Mouse (Mus musculus): ENCODE results near the gene Syngap1. TPM values are rescaled to one million over a fixed set of nuclear protein-coding genes. Genes with fewer than 3 reads are reported as not detected.

Gene Syngap1
- polyA plus RNA-seq, 1 experiment, result 24.1 TPM

- WGBS, result under 1% methylated on average over 70 of the region's 70 CpGs
- TF ChIP-seq POLR2A (IDR thresholded peaks at IDR 0.05; ENCODE audit: borderline replicate concordance, control insufficient read depth, low read depth, low read length), result peak; percentile 95
- no peak for TF ChIP-seq CTCF (IDR thresholded peaks at IDR 0.05; ENCODE audit: control insufficient read depth, insufficient read depth, low read length)
- peak within 1 kb of the TSS; percentile 70 for H3K4me3 ChIP-seq (replicated peaks; ENCODE audit: control insufficient read depth, low read depth, low read length)
- peaks cover 1% of the 10 kb centered on the region; the same call in 1 of the 2 replicates for H3K4me1 ChIP-seq (ENCODE audit: control insufficient read depth, insufficient read depth, low read length)
- peak within 1 kb of the TSS; percentile 81 for H3K27ac ChIP-seq (ENCODE audit: control insufficient read depth, insufficient read depth, low read depth, low read length, poor library complexity)
These were observed 1.7 kb upstream of the Syngap1 start, which contains the start of gene Cuta for GRCm38 (mm10) chr17:26939178-26939972. Cuta (minus strand) TSS chr17:26939569.

- Histone ChIP-seq H3K27ac (ENCODE audit: control insufficient read depth, insufficient read depth, low read depth, low read length, poor library complexity) (peak overlapping the region; percentile 81), H3K4me3 (replicated peaks; ENCODE audit: control insufficient read depth, low read depth, low read length) (peak overlapping the region; percentile 70), H3K4me1 (ENCODE audit: control insufficient read depth, insufficient read depth, low read length) (peaks cover 1% of the 10 kb centered on the region; the same call in 1 of the 2 replicates)
- TF ChIP-seq POLR2A (IDR thresholded peaks at IDR 0.05; ENCODE audit: borderline replicate concordance, control insufficient read depth, low read depth, low read length) (no peak), CTCF (IDR thresholded peaks at IDR 0.05; ENCODE audit: control insufficient read depth, insufficient read depth, low read length) (no peak)
- WGBS, result 13% methylated on average over 3 of the region's 3 CpGs
These were observed 1.1 kb upstream of the Syngap1 start for GRCm38 (mm10) chr17:26939973-26940300.

DNA sequence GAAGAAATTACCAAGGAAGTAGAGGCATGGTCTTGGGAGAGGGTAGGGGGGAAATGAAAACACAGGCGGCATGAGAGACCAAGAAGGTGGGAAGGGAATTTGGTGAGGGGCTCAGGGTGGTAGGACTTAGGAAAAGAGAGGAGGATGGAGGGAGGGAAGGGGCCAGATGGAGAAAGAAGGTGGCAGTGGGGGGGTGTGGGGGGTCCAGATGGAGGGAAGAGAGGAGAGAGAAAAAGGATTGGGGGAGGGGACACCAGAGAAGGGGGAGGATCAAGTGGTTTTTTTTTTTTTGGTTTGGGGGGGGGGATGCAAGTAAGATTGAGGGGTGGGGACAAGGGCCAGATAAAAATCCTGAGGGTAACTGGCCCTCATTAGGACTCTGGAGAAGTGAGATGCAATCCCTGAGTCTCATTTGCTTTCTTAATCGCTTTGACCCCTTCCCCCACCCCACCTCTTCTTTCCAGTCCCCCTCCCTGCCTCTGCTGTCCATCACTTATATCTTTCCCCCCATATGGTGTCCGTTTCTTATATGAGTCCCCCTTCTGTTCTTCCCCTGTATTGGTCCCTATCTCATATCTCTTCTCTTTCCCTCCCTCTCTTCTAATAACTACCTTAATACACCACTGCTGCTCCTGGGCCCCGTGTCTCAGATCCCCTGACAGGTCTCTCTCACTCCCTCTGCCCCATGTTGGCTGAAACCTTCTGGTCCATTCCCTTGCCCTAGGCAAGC is 953 bp downstream of the Syngap1 start:
- no peak overlapping the region for H3K4me3 ChIP-seq (replicated peaks; ENCODE audit: control insufficient read depth, low read depth, low read length)
- 39% methylated on average over 4 of the region's 4 CpGs for WGBS
- no peak for TF ChIP-seq CTCF (IDR thresholded peaks at IDR 0.05; ENCODE audit: control insufficient read depth, insufficient read depth, low read length)
- TF ChIP-seq POLR2A (IDR thresholded peaks at IDR 0.05; ENCODE audit: borderline replicate concordance, control insufficient read depth, low read depth, low read length), result no peak

DNA sequence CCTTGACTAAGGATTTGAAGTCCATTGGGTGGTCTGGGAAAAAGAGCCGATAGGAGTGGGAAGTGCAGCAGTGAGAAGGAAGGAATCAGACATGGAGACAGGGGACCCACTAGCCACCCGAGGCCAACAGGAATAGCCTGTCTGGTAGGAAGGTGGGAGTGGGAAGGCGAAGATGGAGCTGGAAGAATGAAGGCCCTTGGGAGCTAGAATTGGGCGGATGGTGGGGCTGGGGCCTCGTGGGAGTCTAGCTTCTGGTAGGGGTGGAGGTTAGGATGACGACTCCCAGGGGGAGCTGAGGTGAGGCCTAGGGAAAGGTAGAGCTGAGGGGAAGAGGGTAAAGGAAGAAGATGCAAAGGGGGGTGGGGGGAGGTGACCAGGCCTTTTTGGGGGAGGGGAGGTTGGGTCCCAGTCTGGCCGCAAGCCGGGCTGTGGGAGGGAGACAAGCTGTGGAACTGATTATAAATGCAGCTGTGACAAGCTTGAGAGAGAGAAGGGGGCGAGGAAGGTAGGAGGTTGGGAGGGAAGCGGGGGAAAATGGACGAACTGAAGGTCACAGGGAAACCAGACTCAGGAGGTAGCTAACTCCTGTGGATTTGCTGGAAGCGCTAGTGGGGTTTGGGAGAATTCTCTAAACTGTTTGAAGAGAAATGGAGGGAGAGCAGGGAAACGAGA is 4.9 kb downstream of the Syngap1 start:
- H3K4me1 ChIP-seq (ENCODE audit: control insufficient read depth, insufficient read depth, low read length), result no peaks in the 10 kb centered on the region; the same call in 1 of the 2 replicates
- peak overlapping the region; percentile 25 for H3K4me3 ChIP-seq (replicated peaks; ENCODE audit: control insufficient read depth, low read depth, low read length)
- TF ChIP-seq CTCF (IDR thresholded peaks at IDR 0.05; ENCODE audit: control insufficient read depth, insufficient read depth, low read length) (no peak), POLR2A (IDR thresholded peaks at IDR 0.05; ENCODE audit: borderline replicate concordance, control insufficient read depth, low read depth, low read length) (no peak)
- WGBS, result 45% methylated on average over 13 of the region's 13 CpGs
- no peak overlapping the region for H3K27ac ChIP-seq (ENCODE audit: control insufficient read depth, insufficient read depth, low read depth, low read length, poor library complexity)

More for the DNA sequence above, 953 bp downstream of the Syngap1 start:
- Histone ChIP-seq H3K4me1 (ENCODE audit: control insufficient read depth, insufficient read depth, low read length) (peaks cover 1% of the 10 kb centered on the region; the same call in 1 of the 2 replicates), H3K27ac (ENCODE audit: control insufficient read depth, insufficient read depth, low read depth, low read length, poor library complexity) (no peak overlapping the region)

DNA sequence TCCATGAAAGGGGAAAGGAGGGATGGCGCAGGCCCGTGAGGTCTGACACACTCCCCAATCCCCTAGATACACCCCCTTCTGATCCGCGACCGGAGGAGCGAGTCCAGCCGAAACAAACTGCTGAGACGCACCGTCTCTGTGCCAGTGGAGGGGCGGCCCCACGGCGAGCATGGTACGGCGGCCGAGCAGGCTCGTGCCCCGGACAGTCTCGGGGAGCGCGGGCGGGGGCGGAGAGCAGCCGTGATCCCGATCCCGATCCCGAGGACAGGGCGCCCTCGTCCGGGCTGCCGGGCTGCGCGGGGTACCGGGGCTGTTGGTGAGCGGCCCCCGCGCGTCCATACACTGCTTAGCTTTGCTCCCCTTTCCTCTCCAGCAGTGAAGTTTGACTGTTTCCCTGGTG is 5.5 kb downstream of the Syngap1 start:
- WGBS, result 2% methylated on average over 37 of the region's 37 CpGs
- H3K4me3 ChIP-seq (replicated peaks; ENCODE audit: control insufficient read depth, low read depth, low read length), result peak overlapping the region; percentile 25
- H3K27ac ChIP-seq (ENCODE audit: control insufficient read depth, insufficient read depth, low read depth, low read length, poor library complexity), result no peak overlapping the region
- TF ChIP-seq POLR2A (IDR thresholded peaks at IDR 0.05; ENCODE audit: borderline replicate concordance, control insufficient read depth, low read depth, low read length), result 0 out of 2 replicates have a peak, but pooled peaks have one; percentile 37
- no peak for TF ChIP-seq CTCF (IDR thresholded peaks at IDR 0.05; ENCODE audit: control insufficient read depth, insufficient read depth, low read length)
- peaks cover 1% of the 10 kb centered on the region; the same call in 1 of the 2 replicates for H3K4me1 ChIP-seq (ENCODE audit: control insufficient read depth, insufficient read depth, low read length)

DNA sequence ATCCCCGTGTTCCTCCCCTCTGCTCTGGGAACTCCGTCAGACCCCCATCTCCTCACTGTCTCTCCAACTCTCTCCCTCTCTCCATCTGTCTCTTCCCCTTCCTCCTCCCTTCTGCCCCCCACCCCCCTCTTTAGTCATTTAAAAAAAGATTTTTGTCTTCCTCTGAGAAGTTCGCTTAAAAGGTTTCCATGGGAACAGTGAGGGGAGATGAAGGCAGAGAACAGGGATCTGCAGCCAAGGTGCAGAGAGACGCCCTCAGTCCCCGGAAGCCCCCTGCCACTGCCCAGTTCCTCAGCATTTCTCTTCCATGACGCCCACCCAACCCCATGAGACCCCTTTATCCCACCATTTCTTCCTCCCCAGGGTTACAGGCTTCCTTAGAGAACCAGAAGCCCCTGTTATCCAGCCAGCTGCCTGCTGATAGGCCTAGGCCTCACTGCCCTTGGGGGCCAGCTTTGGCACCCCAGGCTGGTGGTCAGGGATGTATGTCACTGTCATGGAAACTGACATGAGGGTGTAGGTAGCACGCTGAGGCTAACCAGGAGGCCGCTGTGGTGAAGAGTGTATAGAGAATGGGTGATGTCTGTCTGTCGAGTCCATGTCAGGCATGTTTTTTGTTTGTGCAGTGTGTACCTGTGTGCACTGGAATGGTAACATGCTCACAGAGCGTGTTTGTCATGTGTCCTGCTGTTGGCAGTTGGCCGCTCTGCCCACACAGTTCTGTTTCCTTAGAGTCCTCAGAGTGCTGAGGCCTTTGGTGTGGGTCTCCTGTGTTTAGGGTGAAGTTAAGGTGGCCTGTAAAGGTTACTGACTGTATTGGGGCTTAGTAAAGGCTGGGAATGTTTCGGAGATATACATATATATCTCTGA is 6.4 kb downstream of the Syngap1 start:
- TF ChIP-seq CTCF (IDR thresholded peaks at IDR 0.05; ENCODE audit: control insufficient read depth, insufficient read depth, low read length) (no peak), POLR2A (IDR thresholded peaks at IDR 0.05; ENCODE audit: borderline replicate concordance, control insufficient read depth, low read depth, low read length) (no peak)
- WGBS, result 79% methylated on average over 12 of the region's 12 CpGs
- Histone ChIP-seq H3K4me1 (ENCODE audit: control insufficient read depth, insufficient read depth, low read length) (peaks cover 1% of the 10 kb centered on the region; the same call in 1 of the 2 replicates), H3K27ac (ENCODE audit: control insufficient read depth, insufficient read depth, low read depth, low read length, poor library complexity) (no peak overlapping the region), H3K4me3 (replicated peaks; ENCODE audit: control insufficient read depth, low read depth, low read length) (no peak overlapping the region)

DNA sequence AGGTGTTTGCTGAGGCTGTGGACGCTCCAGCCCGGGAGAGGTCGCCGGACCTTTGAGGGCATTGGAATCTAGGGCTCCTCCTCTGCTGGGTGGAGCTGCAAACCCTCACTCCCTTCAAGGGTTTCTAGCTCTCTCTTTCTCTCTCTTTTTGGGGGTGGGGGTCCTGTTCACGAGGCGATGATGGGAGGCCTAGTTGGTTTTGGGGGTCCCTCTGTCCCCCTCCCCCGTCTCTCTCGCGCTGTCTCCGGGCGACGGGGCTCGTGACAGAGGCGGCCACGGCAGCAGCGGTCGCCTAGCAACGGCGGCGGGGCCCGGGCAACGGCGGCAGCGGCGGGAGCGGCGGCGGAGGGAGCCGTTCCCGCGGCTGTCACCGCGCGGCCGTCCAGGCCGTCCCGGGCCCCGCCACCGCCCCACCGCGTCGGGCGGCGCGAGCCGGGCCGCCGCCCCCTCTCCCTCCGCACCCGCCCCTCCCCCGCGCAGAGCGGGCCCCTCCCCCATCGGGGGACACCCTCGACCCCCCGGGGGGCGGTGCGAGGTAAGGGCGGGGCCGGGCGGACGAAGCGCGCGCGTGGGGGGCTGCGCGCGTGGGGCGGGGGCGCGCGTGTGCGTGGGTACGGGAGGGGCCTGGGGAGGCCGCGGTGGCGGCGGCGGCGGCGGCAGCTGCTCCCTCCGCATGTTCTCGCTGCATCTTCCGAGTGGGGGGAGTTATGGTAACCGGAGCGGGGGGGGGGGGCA is 7.4 kb downstream of the Syngap1 start:
- under 1% methylated on average over 67 of the region's 87 CpGs for WGBS
- H3K27ac ChIP-seq (ENCODE audit: control insufficient read depth, insufficient read depth, low read depth, low read length, poor library complexity), result peak overlapping the region; percentile 4; the same call in 1 of the 2 replicates
- peaks cover 1% of the 10 kb centered on the region; the same call in 1 of the 2 replicates for H3K4me1 ChIP-seq (ENCODE audit: control insufficient read depth, insufficient read depth, low read length)
- H3K4me3 ChIP-seq (replicated peaks; ENCODE audit: control insufficient read depth, low read depth, low read length), result peak overlapping the region; percentile 60
- TF ChIP-seq CTCF (IDR thresholded peaks at IDR 0.05; ENCODE audit: control insufficient read depth, insufficient read depth, low read length), result no peak
- no peak for TF ChIP-seq POLR2A (IDR thresholded peaks at IDR 0.05; ENCODE audit: borderline replicate concordance, control insufficient read depth, low read depth, low read length)
